Mouse (Mus musculus) heart, embryonic 13.5 days (tissue): ENCODE results near the gene A930017K11Rik. TPM values are rescaled to one million over a fixed set of nuclear protein-coding genes. Genes with fewer than 3 reads are reported as not detected.
A peak's percentile ranks its signal among the peaks of the same experiment; 100 is the strongest.

Experiments
- ATAC-seq: fragments of 200-750 bp; cut with Nextera tagmentation; 2 replicates; pipeline ENCODE4 v1.8.0; 2017; ENCODE audit warnings: moderate TSS enrichment; ENCODE audit not compliant: insufficient number of reproducible peaks, low FRiP score, low TSS enrichment; ENCODE audit errors: extremely low read depth
- H3K27ac ChIP-seq: fragments of 300-500 bp; sonication (generic); replicated peaks from 2 replicates; pipeline ENCODE4 v1.5.1; 2015; ENCODE audit warnings: moderate library complexity, mild to moderate bottlenecking, inconsistent platforms
- H3K27me3 ChIP-seq: fragments of 300-500 bp; sonication (generic); replicated peaks from 2 replicates; pipeline ENCODE4 v1.6.1; 2015; ENCODE audit warnings: mild to moderate bottlenecking, inconsistent platforms
- H3K36me3 ChIP-seq: fragments of 300-500 bp; sonication (generic); 2 replicates; pipeline ENCODE4 v1.6.1; 2015; ENCODE audit warnings: mild to moderate bottlenecking, inconsistent platforms
- H3K4me1 ChIP-seq: fragments of 300-500 bp; sonication (generic); 2 replicates; pipeline ENCODE4 v1.6.1; 2015; ENCODE audit warnings: inconsistent platforms
- H3K4me2 ChIP-seq: fragments of 300-500 bp; sonication (generic); 2 replicates; pipeline ENCODE4 v1.6.1; 2015; ENCODE audit warnings: inconsistent platforms, mild to moderate bottlenecking, moderate library complexity
- H3K4me3 ChIP-seq: fragments of 300-500 bp; sonication (generic); 2 replicates; pipeline ENCODE4 v1.5.1; 2015; ENCODE audit warnings: moderate library complexity, mild to moderate bottlenecking, inconsistent platforms
- H3K9ac ChIP-seq: fragments of 300-500 bp; sonication (generic); 2 replicates; pipeline ENCODE4 v1.6.1; 2015; ENCODE audit warnings: inconsistent platforms, mild to moderate bottlenecking, moderate library complexity
- H3K9me3 ChIP-seq: fragments of 300-500 bp; sonication (generic); 2 replicates; pipeline ENCODE4 v1.6.1; 2016; ENCODE audit warnings: inconsistent platforms
- WGBS: fragments of 180-500 bp; shearing (Covaris S2); methylation state at CpG from one replicate; pipeline ENCODE4 v1.1.7; 2015; ENCODE audit warnings: mixed read lengths; 5-methylcytosine and 5-hydroxymethylcytosine counted together
- polyA plus RNA-seq: library from polyadenylated mRNA; unstranded; fragments of >200 nt; fragmentation: Nextera tagmentation; extraction: Ambion mirVana; gene quantifications from 2 replicates; pipeline ENCODE4 v1.2.1, GENCODE M21; 2015

A930017K11Rik gene
- polyA plus RNA-seq, 1 experiment from 2014 or later, result 0.15 TPM

- 67% methylated on average over 7 of the region's 7 CpGs for WGBS
- no peak for ATAC-seq
- Histone ChIP-seq H3K27me3 (peaks cover 19% of the 10 kb centered on the region), H3K4me2 (peak overlapping the region; percentile 16; the same call in 1 of the 2 replicates), H3K4me1 (peaks cover 12% of the 10 kb centered on the region), H3K36me3 (no peaks in the 10 kb centered on the region), H3K27ac (no peak overlapping the region), H3K4me3 (no peak overlapping the region), H3K9ac (0 out of 2 replicates have a peak overlapping the region, but pooled peaks have one; percentile 37), H3K9me3 (no peaks in the 10 kb centered on the region)
Observed at GRCm38 (mm10) chr17:25946349-25946748, 6.0 kb downstream of the A930017K11Rik start.

- ATAC-seq, result no peak
- Histone ChIP-seq H3K4me3 (no peak overlapping the region), H3K27me3 (peaks cover 12% of the 10 kb centered on the region), H3K9ac (no peak overlapping the region), H3K36me3 (no peaks in the 10 kb centered on the region), H3K9me3 (no peaks in the 10 kb centered on the region), H3K4me1 (peaks cover 14% of the 10 kb centered on the region), H3K27ac (no peak overlapping the region), H3K4me2 (0 out of 2 replicates have a peak overlapping the region, but pooled peaks have one; percentile 3)
- 72% methylated on average over 9 of the region's 9 CpGs for WGBS
Observed at GRCm38 (mm10) chr17:25945517-25946155, 6.7 kb downstream of the A930017K11Rik start.

GRCm38 (mm10) chr17:25944366-25945163, 7.8 kb downstream of the A930017K11Rik start, which contains the start of the genes Pigq and Nhlrc4:
TSS of gene Pigq (minus strand) at chr17:25944936.
TSS of gene Nhlrc4 (minus strand) at chr17:25944961.
- H3K27me3 ChIP-seq, result peaks cover under 1% of the 10 kb centered on the region
- peak within 1 kb of the TSS; percentile 76; the same call in 1 of the 2 replicates for H3K4me2 ChIP-seq
- no peaks in the 10 kb centered on the region for H3K9me3 ChIP-seq
- no peak for ATAC-seq
- H3K36me3 ChIP-seq, result peaks cover 3% of the 10 kb centered on the region; the same call in 1 of the 2 replicates
- 28% methylated on average over 6 of the region's 6 CpGs for WGBS
- H3K4me1 ChIP-seq, result peaks cover 23% of the 10 kb centered on the region
- no peak within 1 kb of the TSS for H3K4me3 ChIP-seq
- peak within 1 kb of the TSS; percentile 70; the same call in 1 of the 2 replicates for H3K27ac ChIP-seq
- H3K9ac ChIP-seq, result no peak within 1 kb of the TSS

- Histone ChIP-seq H3K9me3 (no peaks in the 10 kb centered on the region), H3K4me3 (no peak overlapping the region), H3K4me1 (peaks cover 23% of the 10 kb centered on the region), H3K36me3 (peaks cover 10% of the 10 kb centered on the region), H3K27ac (peak overlapping the region; percentile 70; the same call in 1 of the 2 replicates), H3K4me2 (peak overlapping the region; percentile 76), H3K27me3 (no peaks in the 10 kb centered on the region), H3K9ac (no peak overlapping the region)
- 58% methylated on average over 9 of the region's 9 CpGs for WGBS
- ATAC-seq, result no peak
Observed at GRCm38 (mm10) chr17:25943769-25944168, 8.6 kb downstream of the A930017K11Rik start.

GRCm38 (mm10) chr17:25943221-25943620, 9.1 kb downstream of the A930017K11Rik start:
- WGBS, result 61% methylated on average over 3 of the region's 3 CpGs
- ATAC-seq, result no peak
- H3K9ac ChIP-seq, result no peak overlapping the region
- H3K4me3 ChIP-seq, result no peak overlapping the region; the same call in 1 of the 2 replicates
- no peaks in the 10 kb centered on the region for H3K27me3 ChIP-seq
- peaks cover 23% of the 10 kb centered on the region for H3K4me1 ChIP-seq
- H3K9me3 ChIP-seq, result no peaks in the 10 kb centered on the region
- peaks cover 16% of the 10 kb centered on the region for H3K36me3 ChIP-seq
- peak overlapping the region; percentile 76 for H3K4me2 ChIP-seq
- H3K27ac ChIP-seq, result peak overlapping the region; percentile 70

GRCm38 (mm10) chr17:25942597-25943151, 9.7 kb downstream of the A930017K11Rik start:
- peak; percentile 80; the same call in 1 of the 2 replicates for ATAC-seq
- H3K4me3 ChIP-seq, result peak overlapping the region; percentile 79; the same call in 1 of the 2 replicates

GRCm38 (mm10) chr17:25941511-25942241, 10.7 kb downstream of the A930017K11Rik start:
- peaks cover 18% of the 10 kb centered on the region for H3K4me1 ChIP-seq
- peaks cover 31% of the 10 kb centered on the region for H3K36me3 ChIP-seq
- peak overlapping the region; percentile 90 for H3K27ac ChIP-seq
- peak overlapping the region; percentile 93 for H3K9ac ChIP-seq
- H3K4me3 ChIP-seq, result peak overlapping the region; percentile 79
- ATAC-seq, result peak; percentile 24; the same call in 1 of the 2 replicates
- no peaks in the 10 kb centered on the region for H3K27me3 ChIP-seq
- H3K9me3 ChIP-seq, result no peaks in the 10 kb centered on the region
- peak overlapping the region; percentile 76 for H3K4me2 ChIP-seq
- WGBS, result 3% methylated on average over 53 of the region's 54 CpGs

More at GRCm38 (mm10) chr17:25942597-25943151, 9.7 kb downstream of the A930017K11Rik start:
- H3K4me2 ChIP-seq, result peak overlapping the region; percentile 76
- peak overlapping the region; percentile 90 for H3K27ac ChIP-seq
- no peaks in the 10 kb centered on the region for H3K9me3 ChIP-seq
- peaks cover 21% of the 10 kb centered on the region for H3K4me1 ChIP-seq
- peak overlapping the region; percentile 93 for H3K9ac ChIP-seq
- no peaks in the 10 kb centered on the region for H3K27me3 ChIP-seq
- WGBS, result 70% methylated on average over 2 of the region's 2 CpGs
- peaks cover 21% of the 10 kb centered on the region for H3K36me3 ChIP-seq

GRCm38 (mm10) chr17:25934526-25934925, 17.8 kb downstream of the A930017K11Rik start:
- Histone ChIP-seq H3K36me3 (peaks cover 96% of the 10 kb centered on the region), H3K4me2 (no peak overlapping the region), H3K4me3 (no peak overlapping the region), H3K27me3 (no peaks in the 10 kb centered on the region), H3K27ac (no peak overlapping the region), H3K9me3 (no peaks in the 10 kb centered on the region), H3K4me1 (no peaks in the 10 kb centered on the region), H3K9ac (no peak overlapping the region)
- no peak for ATAC-seq
- WGBS, result 81% methylated on average over 1 of the region's 1 CpGs

- ATAC-seq, result no peak
- Histone ChIP-seq H3K9me3 (no peaks in the 10 kb centered on the region), H3K4me1 (peaks cover 8% of the 10 kb centered on the region), H3K4me2 (no peak overlapping the region), H3K27me3 (no peaks in the 10 kb centered on the region), H3K9ac (no peak overlapping the region), H3K27ac (no peak overlapping the region), H3K36me3 (peaks cover 52% of the 10 kb centered on the region), H3K4me3 (no peak overlapping the region)
- WGBS, result 73% methylated on average over 2 of the region's 2 CpGs
Observed at GRCm38 (mm10) chr17:25925348-25925747, 27.0 kb downstream of the A930017K11Rik start.

- H3K4me2 ChIP-seq, result no peak overlapping the region
- H3K36me3 ChIP-seq, result peaks cover 31% of the 10 kb centered on the region
- no peak overlapping the region for H3K27ac ChIP-seq
- 78% methylated on average over 5 of the region's 5 CpGs for WGBS
- H3K9ac ChIP-seq, result no peak overlapping the region
- no peaks in the 10 kb centered on the region for H3K27me3 ChIP-seq
- H3K4me3 ChIP-seq, result no peak overlapping the region
- H3K4me1 ChIP-seq, result peaks cover 27% of the 10 kb centered on the region
- ATAC-seq, result no peak
- no peaks in the 10 kb centered on the region for H3K9me3 ChIP-seq
Observed at GRCm38 (mm10) chr17:25922120-25922519, 30.2 kb downstream of the A930017K11Rik start.
